ENCODE assay signal across 10 mouse cellular contexts in genomic region chr5:151369306-151369721, GRCm38 (mm10). TPM values are rescaled to one million over a fixed set of nuclear protein-coding genes. Genes with fewer than 3 reads are reported as not detected.
A peak's percentile ranks its signal among the peaks of the same experiment; 100 is the strongest.
DNase-seq lines count a peak whose midpoint lies in the region; ATAC-seq and TF ChIP-seq lines count a peak whose summit lies in the region.
"Had no signal": no experiment of that assay in that cellular context is flagged by ENCODE, and none has a peak within 500 bp of the region (broad histone marks: within the 10 kb centered on the region; RNA-seq: fewer than 3 reads in every experiment).

No protein-coding gene starts in this region.

- peak overlapping the region; percentile 94 for H3K4me3 ChIP-seq in ES-Bruce4 (ENCODE audit: low read depth, low read length)
- peak overlapping the region; percentile 62 for H3K4me3 ChIP-seq in embryonic facial prominence, embryonic 10.5 days
- peak overlapping the region; percentile 56 for H3K4me3 ChIP-seq in hindbrain, embryonic 13.5 days
- peak overlapping the region; percentile 60 for H3K4me3 ChIP-seq in liver, embryonic 11.5 days (ENCODE audit: low read depth, low read length)
- no peak overlapping the region for H3K4me3 ChIP-seq in olfactory bulb, adult 2 months (ENCODE audit: insufficient read depth, low read depth, low read length)

- no peak for ATAC-seq in hindbrain, embryonic 13.5 days (ENCODE audit: low FRiP score)
- no peak for ATAC-seq in liver, embryonic 11.5 days (replicated peaks; ENCODE audit: low FRiP score)
- no peak for ATAC-seq in megakaryocyte progenitor cell, adult 5-6 weeks (replicated peaks; ENCODE audit: poor library complexity)

- H3K4me2 ChIP-seq in hindbrain, embryonic 13.5 days: peak overlapping the region; percentile 60
- peak overlapping the region; percentile 80 for H3K4me2 ChIP-seq in liver, embryonic 11.5 days

- H3K36me3 ChIP-seq in ES-Bruce4 (ENCODE audit: control insufficient read depth, insufficient read depth, low read length, poor library complexity, severe bottlenecking): no peaks in the 10 kb centered on the region
- H3K36me3 ChIP-seq in embryonic facial prominence, embryonic 10.5 days (replicated peaks): no peaks in the 10 kb centered on the region
- no peaks in the 10 kb centered on the region for H3K36me3 ChIP-seq in hindbrain, embryonic 13.5 days
- H3K36me3 ChIP-seq in liver, embryonic 11.5 days (ENCODE audit: control insufficient read depth, insufficient read depth, low read length): no peaks in the 10 kb centered on the region

- H3K9ac ChIP-seq in ES-Bruce4 (ENCODE audit: low read depth, poor library complexity, severe bottlenecking): peak overlapping the region; percentile 65
- peak overlapping the region; percentile 75 for H3K9ac ChIP-seq in hindbrain, embryonic 13.5 days
- H3K9ac ChIP-seq in liver, embryonic 11.5 days (ENCODE audit: low read depth, low read length): peak overlapping the region; percentile 96

- no peak for TF ChIP-seq POLR2A in ES-Bruce4 (IDR thresholded peaks at IDR 0.05; ENCODE audit: insufficient read depth, low read length)
- no peak for TF ChIP-seq POLR2A in olfactory bulb, adult 2 months (IDR thresholded peaks at IDR 0.05; ENCODE audit: insufficient read depth, low read depth, low read length)

- DNase-seq in frontal cortex, postnatal 36 days (ENCODE audit: low spot score in 2 of 2): peak; percentile 3 to 24
- no peak for DNase-seq in frontal cortex, postnatal 25 days (ENCODE audit: low spot score in 2 of 2)
- DNase-seq in embryonic facial prominence, embryonic 10.5 days (ENCODE audit: low spot score): no peak
- no peak for DNase-seq in liver, embryonic 11.5 days (ENCODE audit: low spot score)

- 67% methylated on average over 5 of the region's 5 CpGs for WGBS in embryonic facial prominence, embryonic 10.5 days
- 62% methylated on average over 5 of the region's 5 CpGs for WGBS in hindbrain, embryonic 13.5 days
- 36% methylated on average over 5 of the region's 5 CpGs for WGBS in liver, embryonic 11.5 days
- WGBS in olfactory bulb, adult 2 months: 30% methylated on average over 5 of the region's 5 CpGs

- H3K4me1 ChIP-seq in ES-Bruce4 (ENCODE audit: control insufficient read depth, insufficient read depth, low read length): peaks cover 4% of the 10 kb centered on the region
- peaks cover 14% of the 10 kb centered on the region for H3K4me1 ChIP-seq in embryonic facial prominence, embryonic 10.5 days
- H3K4me1 ChIP-seq in hindbrain, embryonic 13.5 days (replicated peaks): peaks cover 14% of the 10 kb centered on the region
- peaks cover 5% of the 10 kb centered on the region for H3K4me1 ChIP-seq in liver, embryonic 11.5 days (replicated peaks; ENCODE audit: control insufficient read depth, insufficient read depth, low read length)
- H3K4me1 ChIP-seq in olfactory bulb, adult 2 months (ENCODE audit: control insufficient read depth, insufficient read depth, low read length): no peaks in the 10 kb centered on the region

- no peaks in the 10 kb centered on the region for H3K27me3 ChIP-seq in ES-Bruce4 (ENCODE audit: control insufficient read depth, insufficient read depth, low read length, poor library complexity, severe bottlenecking)
- H3K27me3 ChIP-seq in embryonic facial prominence, embryonic 10.5 days (replicated peaks; ENCODE audit: low read depth, poor library complexity, severe bottlenecking): no peaks in the 10 kb centered on the region
- H3K27me3 ChIP-seq in hindbrain, embryonic 13.5 days: no peaks in the 10 kb centered on the region
- no peaks in the 10 kb centered on the region for H3K27me3 ChIP-seq in liver, embryonic 11.5 days (replicated peaks; ENCODE audit: control insufficient read depth, insufficient read depth, low read length)
- H3K27me3 ChIP-seq: Patski had no signal

- TF ChIP-seq EP300 in ES-Bruce4 (IDR thresholded peaks at IDR 0.05; ENCODE audit: insufficient read depth, low read depth, low read length): no peak

- H3K27ac ChIP-seq in ES-Bruce4 (ENCODE audit: insufficient read depth, low read length): peak overlapping the region; percentile 97
- H3K27ac ChIP-seq in embryonic facial prominence, embryonic 10.5 days (replicated peaks): peak overlapping the region; percentile 97
- H3K27ac ChIP-seq in hindbrain, embryonic 13.5 days: peak overlapping the region; percentile 96
- H3K27ac ChIP-seq in liver, embryonic 11.5 days (ENCODE audit: low read depth, low read length): peak overlapping the region; percentile 99
- peak overlapping the region; percentile 98 for H3K27ac ChIP-seq in olfactory bulb, adult 2 months (ENCODE audit: insufficient read depth, low read depth, low read length)

- H3K9me3 ChIP-seq in ES-Bruce4 (replicated peaks; ENCODE audit: control insufficient read depth, insufficient read depth, low read length, poor library complexity, severe bottlenecking): no peaks in the 10 kb centered on the region
- no peaks in the 10 kb centered on the region for H3K9me3 ChIP-seq in embryonic facial prominence, embryonic 10.5 days
- H3K9me3 ChIP-seq in hindbrain, embryonic 13.5 days: no peaks in the 10 kb centered on the region
- H3K9me3 ChIP-seq in liver, embryonic 11.5 days (ENCODE audit: control insufficient read depth, low read length): no peaks in the 10 kb centered on the region

- no peak for TF ChIP-seq CTCF in ES-Bruce4 (IDR thresholded peaks at IDR 0.05; ENCODE audit: low read depth, low read length)
- no peak for TF ChIP-seq CTCF in olfactory bulb, adult 2 months (IDR thresholded peaks at IDR 0.05; ENCODE audit: insufficient read depth, low read depth, low read length)

RNA-seq across cellular contexts. Expression of gene Gm42906, which starts 58.6 kb away (rescaled TPM):
- not detected in 2 replicates for polyA plus RNA-seq in ES-Bruce4 (2011; ENCODE audit: insufficient read depth, insufficient read length, low read depth, missing spikeins)
- not detected in 2 replicates for polyA plus RNA-seq in embryonic facial prominence, embryonic 10.5 days (2016; fragmentation: Nextera tagmentation; extraction: Ambion mirVana)
- not detected in 2 replicates for polyA plus RNA-seq in hindbrain, embryonic 13.5 days (2015; fragmentation: Nextera tagmentation; extraction: Ambion mirVana)
- polyA plus RNA-seq in liver, embryonic 11.5 days (2014; fragmentation: Nextera tagmentation; extraction: Ambion mirVana): not detected in 2 replicates
- not detected in 2 replicates for polyA plus RNA-seq in olfactory bulb, adult 2 months (2012; ENCODE audit: insufficient read depth, insufficient read length, low replicate concordance, missing spikeins)
- total RNA-seq in megakaryocyte progenitor cell, adult 5-6 weeks (2015): not detected in 2 replicates
- not detected in 2 replicates for total RNA-seq in megakaryocyte progenitor cell, adult 5-6 weeks (2017)
- total RNA-seq: layer of hippocampus, postnatal 14 days had no signal
- polyA plus RNA-seq: Patski had no signal

Comparison
In these comparisons a context has a peak if more than half of its experiments do, and no peak if none do; other contexts are left out.
1. DNase-seq: peak in frontal cortex, postnatal 36 days (2 of 2); none in frontal cortex, postnatal 25 days (0 of 2), embryonic facial prominence, embryonic 10.5 days (single experiment) and liver, embryonic 11.5 days (single experiment).
2. Peak in every context shown above with its lines, with median percentiles within 50 percentile points of each other: H3K27ac ChIP-seq and H3K9ac ChIP-seq.